Mouse (Mus musculus) cerebellum, adult 2 months (tissue): ENCODE results near the gene Zfp235.

ENCODE experiments used
- CTCF ChIP-seq: fragments of 200-500 bp; IDR thresholded peaks from 2 replicates; pipeline ENCODE4 v1.5.1; 2011; ENCODE audit warnings: low read depth, mild to moderate bottlenecking, control low read depth, low read length, moderate library complexity, borderline replicate concordance; ENCODE audit not compliant: insufficient read depth
- POLR2A ChIP-seq: fragments of 200-500 bp; IDR thresholded peaks from 2 replicates; pipeline ENCODE4 v1.6.1; 2011; ENCODE audit warnings: low read length, control low read depth, borderline replicate concordance; ENCODE audit not compliant: insufficient read depth

DNA sequence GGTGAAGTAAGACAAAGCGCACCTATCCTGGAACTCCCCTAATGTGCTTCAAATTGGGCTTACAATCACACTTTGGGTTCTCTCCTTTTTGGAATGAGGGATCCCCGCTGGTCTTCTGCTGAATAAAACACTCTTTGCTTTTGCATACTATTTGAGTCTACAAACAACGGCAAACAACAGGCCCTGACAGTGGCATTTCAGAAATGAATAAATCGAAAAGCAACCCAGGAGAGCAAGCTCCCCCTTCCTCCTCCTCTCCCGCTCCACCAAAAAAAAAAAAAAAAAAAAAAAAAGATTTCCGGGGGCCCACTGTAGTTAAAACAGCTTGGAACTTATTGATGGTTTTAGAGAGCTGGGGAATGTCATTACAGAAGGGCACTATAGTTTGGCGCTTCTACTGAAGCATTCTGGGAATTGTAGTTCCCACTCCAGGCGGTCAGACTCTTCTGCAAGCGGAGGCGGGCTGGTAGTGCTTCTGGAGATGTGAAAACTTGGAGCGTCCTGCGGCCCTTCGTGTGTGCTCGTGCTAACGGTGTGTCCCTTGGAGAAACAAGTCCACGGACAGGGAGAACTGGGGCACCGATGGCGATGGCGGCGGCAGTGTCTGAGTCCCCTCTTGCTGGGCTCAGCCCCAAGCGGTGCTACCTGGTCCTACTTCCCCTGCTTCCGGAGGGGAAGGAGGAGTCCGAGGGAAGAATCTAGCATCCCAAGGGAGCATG is 40.8 kb downstream of the Zfp235 start, which contains the start of gene Zfp114:
- TF ChIP-seq POLR2A (peak; percentile 66; the same call in 1 of the 2 replicates), CTCF (no peak)
